Mouse (Mus musculus): Measurements from ENCODE around the gene Hnrnpa3.

DNA sequence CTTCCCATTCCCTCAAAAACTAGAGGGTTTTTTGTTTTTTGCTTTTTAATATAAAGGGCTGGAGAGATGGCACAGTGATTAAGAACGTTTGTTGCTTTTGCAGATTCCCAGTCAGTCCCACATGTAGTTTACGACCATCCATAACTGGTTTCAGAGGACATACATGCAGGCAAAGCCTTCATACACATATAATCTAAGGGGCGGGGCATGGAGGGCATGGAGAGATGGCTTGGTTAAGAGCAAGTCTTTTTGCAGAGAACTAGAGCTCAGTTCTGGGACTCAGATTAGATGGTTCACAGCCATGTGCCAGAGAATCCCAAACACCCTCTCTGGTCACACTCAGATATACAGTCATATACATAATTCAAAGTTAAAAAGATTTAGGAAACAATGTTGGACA lies 13.5 kb downstream of the Hnrnpa3 start:
- TF ChIP-seq GATA1 (IDR thresholded peaks at IDR 0.05; ENCODE audit: borderline replicate concordance, low read length) (no peak), CTCF (IDR thresholded peaks at IDR 0.05; ENCODE audit: low read depth, low read length) (no peak), POLR2AphosphoS5 (IDR thresholded peaks at IDR 0.05; ENCODE audit: insufficient replicate concordance, low read depth, low read length) (no peak), TAL1 (conservative IDR thresholded peaks at IDR 0.05; ENCODE audit: low read depth, low read length) (no peak), GATA2 (IDR thresholded peaks at IDR 0.05; ENCODE audit: borderline replicate concordance, low read depth, low read length) (no peak)

All from G1E (cell line).